Mouse (Mus musculus) right cerebral cortex, postnatal 36 days (tissue): ENCODE results near the gene Insl6.

Experiments
- DNase-seq, 2 experiments: peaks; one replicate each; pipeline ENCODE4 v3.0.0; 2022; ENCODE audit warnings: low spot score in 2 of 2, mixed read lengths in 1 of 2

Insl6 gene

GRCm38 (mm10) chr19:29354895-29355877 is 30.0 kb upstream of the Insl6 start:
- DNase-seq, result peak; percentile 70 to 71

GRCm38 (mm10) chr19:29350991-29351390 is 25.8 kb upstream of the Insl6 start:
- DNase-seq, result no peak

DNA sequence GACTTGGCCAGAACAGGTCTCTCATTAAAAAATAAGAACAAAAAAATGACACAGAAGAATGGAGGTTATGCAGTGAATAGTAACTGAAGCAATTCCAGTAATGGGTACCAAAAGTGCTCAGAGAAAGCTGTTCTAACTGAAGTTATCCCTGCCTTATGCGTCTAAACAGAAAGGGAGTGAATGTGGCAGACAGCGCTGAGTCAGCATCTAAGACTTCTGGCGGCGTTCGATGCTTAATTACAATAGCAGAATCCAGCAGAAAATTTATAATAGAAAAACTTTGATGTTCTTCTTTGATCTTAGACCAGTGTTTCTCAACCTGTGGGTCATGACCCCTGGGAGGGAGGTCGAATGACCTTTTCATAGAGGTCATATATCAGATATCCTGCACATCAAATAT is 20.5 kb upstream of the Insl6 start:
- no peak for DNase-seq

DNA sequence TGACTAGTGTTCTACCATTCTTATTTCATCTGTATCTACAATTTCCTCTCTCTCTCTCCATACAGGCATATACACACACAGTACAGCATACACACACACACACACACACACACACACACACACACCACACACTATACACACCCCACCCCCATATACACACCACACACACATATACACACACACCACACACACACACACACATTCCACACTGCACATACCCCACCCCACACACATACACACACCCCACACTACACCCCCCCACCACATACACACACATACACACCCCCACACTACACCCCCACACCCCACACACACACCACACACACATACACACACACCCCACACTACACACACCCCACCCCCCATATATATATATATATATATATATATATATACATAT is 19.7 kb upstream of the Insl6 start:
- DNase-seq, result no peak

DNA sequence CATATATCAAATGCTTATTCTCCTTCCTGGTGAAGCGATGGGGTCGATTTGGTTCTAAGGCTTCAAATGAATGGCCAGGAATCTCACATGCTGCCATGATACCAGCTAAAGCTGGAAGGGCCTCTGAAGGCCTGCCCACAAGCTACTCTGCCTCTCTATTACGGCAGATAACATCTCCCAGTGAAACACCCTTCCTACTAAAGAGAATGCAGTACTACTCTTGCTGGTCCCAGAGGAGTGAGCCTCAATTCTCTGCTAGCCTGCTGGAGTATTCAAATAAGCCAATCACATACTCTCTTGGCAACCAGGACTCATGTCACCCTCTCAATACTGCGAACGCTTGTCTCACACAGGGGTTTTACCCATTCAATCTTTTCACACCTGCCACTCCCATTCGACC is 17.1 kb upstream of the Insl6 start:
- DNase-seq, result no peak

DNA sequence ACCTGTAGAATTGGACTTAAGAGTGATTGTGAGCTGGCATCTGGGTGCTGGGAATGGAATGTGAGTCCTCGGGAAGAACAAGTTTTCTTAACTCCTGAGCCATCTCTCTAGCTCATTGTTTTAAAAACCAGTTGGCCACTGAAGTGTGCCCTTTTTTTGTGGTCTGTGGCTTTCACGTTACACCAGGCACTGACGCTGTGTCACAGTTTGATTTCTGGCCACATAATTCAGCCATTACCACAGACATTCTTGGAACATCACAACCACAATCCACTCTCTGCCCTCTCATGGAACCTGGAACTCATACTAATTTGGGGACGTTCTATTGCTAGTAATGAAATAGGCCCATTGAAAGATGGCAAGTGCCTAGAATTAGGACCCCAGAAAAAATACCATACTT is 15.9 kb upstream of the Insl6 start:
- DNase-seq, result no peak

DNA sequence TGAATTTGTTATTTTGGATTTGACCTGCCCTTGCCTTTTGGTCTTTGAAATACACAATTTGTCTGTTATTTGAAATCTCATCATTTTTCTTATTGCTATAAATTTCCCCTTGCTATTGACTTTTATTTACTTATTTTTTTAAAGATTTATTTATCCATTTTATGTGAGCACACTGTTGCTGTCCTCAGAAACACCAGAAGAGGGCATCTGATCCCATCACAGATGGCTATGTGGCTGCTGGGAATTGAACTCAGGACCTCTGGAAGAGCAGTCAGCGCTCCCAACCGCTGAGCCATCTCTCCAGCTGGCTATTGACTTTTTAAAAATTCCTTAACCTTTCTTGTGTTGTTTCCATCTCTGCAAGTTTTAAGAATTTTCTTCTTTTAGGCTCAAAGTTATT is 11.5 kb upstream of the Insl6 start:
- DNase-seq, result no peak

GRCm38 (mm10) chr19:29334068-29334745 is 9.1 kb upstream of the Insl6 start, which contains the start of gene Rln1:
Rln1 (minus strand) TSS chr19:29334670.
- no peak for DNase-seq

DNA sequence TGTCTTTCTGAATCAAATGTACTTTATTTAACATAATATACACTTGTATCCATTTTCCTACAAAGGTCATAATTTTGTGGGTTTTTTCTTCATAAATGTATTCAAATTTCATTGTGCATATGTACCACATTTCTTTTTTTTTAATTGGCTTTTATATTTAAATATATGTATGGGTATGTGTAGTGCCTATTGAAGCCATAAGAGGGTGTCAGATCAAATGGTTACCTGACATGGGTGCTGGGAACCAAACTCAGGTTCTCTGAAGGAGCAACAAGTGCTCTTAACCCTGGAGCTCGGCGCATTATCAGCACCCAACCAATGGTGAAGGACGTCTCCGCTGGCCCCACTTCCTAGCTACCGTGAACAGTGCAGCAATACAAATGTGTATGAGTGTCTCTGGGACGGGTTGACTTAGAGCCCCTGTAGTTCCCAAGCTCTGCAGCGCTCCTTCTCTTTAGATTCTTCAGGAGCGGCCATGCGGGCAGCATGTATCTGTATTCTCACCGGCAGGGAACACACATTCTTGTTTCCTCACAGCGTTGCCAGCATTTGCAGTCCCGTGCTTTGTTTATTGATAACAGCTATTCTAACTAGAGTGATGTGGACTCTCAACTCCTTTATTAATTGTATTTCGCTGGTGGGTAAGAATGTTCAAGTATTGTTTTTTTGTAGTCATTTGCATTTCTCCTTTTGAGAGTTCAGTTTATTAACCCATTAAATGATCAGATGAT is 1.8 kb upstream of the Insl6 start:
- DNase-seq, result no peak

- no peak for DNase-seq
Measured at GRCm38 (mm10) chr19:29326396-29326795, 1.2 kb upstream of the Insl6 start.

DNA sequence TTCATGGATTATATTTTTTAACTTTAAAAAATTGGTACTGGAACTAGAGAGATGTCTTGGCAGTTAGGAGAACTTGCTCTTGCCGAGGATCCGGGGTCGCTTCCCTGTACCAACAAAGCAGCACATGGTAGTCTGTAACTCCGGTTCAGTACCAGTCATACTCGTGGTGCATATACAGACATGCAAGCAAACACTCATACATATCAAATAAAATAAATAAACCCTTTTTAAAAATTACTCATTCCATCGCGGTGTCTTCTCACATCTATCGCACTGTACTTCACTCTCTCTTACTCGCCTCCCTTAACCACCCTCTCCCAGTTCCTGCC is 660 bp upstream of the Insl6 start:
- no peak for DNase-seq

DNA sequence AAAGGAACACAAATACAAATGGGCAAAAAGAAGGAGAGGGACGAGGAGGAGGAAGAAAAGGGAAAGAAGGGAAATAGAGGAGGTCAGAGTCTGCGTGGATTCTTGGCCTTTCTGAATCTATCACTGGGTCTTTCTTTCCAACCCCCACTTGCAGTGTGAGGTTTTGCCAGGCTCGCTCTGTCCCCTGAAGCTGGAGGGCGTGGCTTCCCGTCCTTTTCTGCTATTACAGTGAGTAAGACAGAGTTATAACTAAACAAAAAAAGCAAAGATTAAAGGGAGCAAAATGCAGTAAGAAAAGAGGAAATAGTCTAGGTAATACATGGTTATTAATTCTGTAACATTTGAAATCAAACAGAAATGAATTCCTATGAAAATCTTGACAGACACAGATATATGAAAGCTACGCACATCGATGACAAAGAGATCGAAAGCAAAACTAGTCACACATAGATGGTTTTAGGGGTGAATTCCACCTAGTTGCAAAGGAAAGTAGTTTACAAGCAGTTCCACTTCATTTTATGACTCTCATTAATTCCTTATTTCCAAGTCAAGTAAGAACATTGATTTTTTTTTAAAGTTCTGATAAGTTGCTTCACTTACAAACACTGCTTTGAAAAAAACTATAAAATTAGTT is 1.6 kb downstream of the Insl6 start:
- no peak for DNase-seq

GRCm38 (mm10) chr19:29312661-29313060 is 12.5 kb downstream of the Insl6 start:
- DNase-seq, result no peak

DNA sequence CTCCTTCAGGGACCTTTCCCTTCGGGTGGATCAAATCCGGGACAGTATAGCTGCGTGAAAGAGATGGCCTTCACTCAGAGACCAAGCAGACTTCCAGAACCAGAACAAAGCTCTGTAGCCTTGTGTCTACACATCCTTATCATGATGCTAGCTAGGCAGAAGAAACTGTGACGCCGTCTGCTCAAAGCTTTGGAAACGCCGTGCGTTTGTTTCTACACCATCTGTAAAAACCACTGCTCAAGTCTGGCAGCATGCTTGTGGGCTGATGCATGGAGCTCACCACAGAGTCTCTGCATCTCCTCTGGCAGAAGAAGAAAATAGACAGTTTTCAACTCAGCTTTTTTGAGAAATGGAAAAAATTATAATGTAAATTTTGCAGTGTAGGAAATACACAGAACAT is 13.4 kb downstream of the Insl6 start:
- DNase-seq, result peak in 1 of 2 experiments; percentile 20

- no peak for DNase-seq
Measured at GRCm38 (mm10) chr19:29308832-29309231, 16.3 kb downstream of the Insl6 start.

GRCm38 (mm10) chr19:29302119-29302518 is 23.0 kb downstream of the Insl6 start:
- no peak for DNase-seq

GRCm38 (mm10) chr19:29300919-29301318 is 24.2 kb downstream of the Insl6 start:
- no peak for DNase-seq

GRCm38 (mm10) chr19:29297366-29297765 is 27.8 kb downstream of the Insl6 start:
- DNase-seq, result no peak

DNA sequence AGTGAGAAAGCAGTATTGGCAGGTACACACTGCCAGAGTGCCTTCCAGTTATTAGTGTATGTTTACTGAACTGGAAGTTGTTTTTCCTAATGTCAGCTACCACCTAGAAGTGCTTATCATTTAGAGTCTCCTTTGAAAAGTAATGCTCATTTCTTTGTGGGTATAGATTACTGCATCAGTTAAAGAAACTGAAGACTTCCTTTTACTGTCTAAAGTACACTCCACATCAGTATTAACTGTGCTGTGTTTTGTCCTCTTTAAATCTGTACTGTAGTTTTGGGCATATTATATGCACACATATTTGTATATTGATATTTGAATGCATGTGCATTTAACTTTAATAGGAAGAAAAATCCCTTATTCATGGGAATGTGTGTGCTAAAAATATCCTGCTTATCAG is 29.0 kb downstream of the Insl6 start:
- DNase-seq, result no peak

GRCm38 (mm10) chr19:29294756-29295155 is 30.4 kb downstream of the Insl6 start:
- DNase-seq, result no peak

DNA sequence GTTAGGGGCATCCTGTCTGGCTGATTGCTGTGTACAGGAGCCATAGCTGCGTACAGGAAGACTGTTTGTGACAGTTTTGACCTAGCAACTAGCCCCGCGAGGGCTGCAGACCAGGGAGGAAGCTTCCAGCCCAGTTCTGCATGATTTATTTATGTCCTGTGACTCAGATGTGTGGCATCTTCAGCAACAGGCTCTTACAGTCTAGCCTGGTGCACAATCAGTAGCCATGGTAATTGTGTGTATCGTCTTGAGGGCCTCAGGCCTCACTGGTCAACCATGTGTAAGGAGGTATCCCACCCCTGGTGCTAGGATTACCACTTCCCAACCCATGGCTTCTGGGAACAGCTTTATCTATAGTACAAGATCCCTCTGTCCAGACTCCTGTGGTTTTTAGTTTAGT is 32.6 kb downstream of the Insl6 start:
- no peak for DNase-seq

GRCm38 (mm10) chr19:29291532-29291931 is 33.6 kb downstream of the Insl6 start:
- DNase-seq, result no peak
